Mouse (Mus musculus) bone marrow macrophage, adult 2 months (primary cell): Measurements from ENCODE around the gene Bex4. TPM values are rescaled to one million over a fixed set of nuclear protein-coding genes. Genes with fewer than 3 reads are reported as not detected.
"Not testable (repeated sequence)": the region's sequence is repeated elsewhere in the genome, so short reads cannot be mapped to it uniquely, and the experiment has no call there.

ENCODE experiments used
- H3K27ac ChIP-seq: 2 replicates; pipeline ENCODE4 v1.5.1; 2012; ENCODE audit warnings: low read depth, low read length; ENCODE audit not compliant: insufficient read depth
- H3K4me1 ChIP-seq: 2 replicates; pipeline ENCODE4 v1.6.1; 2012; ENCODE audit warnings: low read length; ENCODE audit not compliant: control insufficient read depth, insufficient read depth
- H3K4me3 ChIP-seq: 2 replicates; pipeline ENCODE4 v1.5.1; 2012; ENCODE audit warnings: mild to moderate bottlenecking, low read length, moderate library complexity; ENCODE audit not compliant: insufficient read depth
- CTCF ChIP-seq: IDR thresholded peaks from 2 replicates; pipeline ENCODE4 v1.5.1; 2012; ENCODE audit warnings: low read depth, mild to moderate bottlenecking, low read length, moderate library complexity
- POLR2A ChIP-seq: IDR thresholded peaks from 2 replicates; pipeline ENCODE4 v1.6.1; 2012; ENCODE audit warnings: mild to moderate bottlenecking, low read depth, low read length, borderline replicate concordance
- polyA plus RNA-seq: library from polyadenylated mRNA; stranded (reverse); fragments of >200 nt; gene quantifications from 2 replicates; pipeline ENCODE4 v1.2.4, GENCODE M21; 2012; ENCODE audit not compliant: missing spikeins, insufficient read depth, insufficient read length

Bex4 gene
- polyA plus RNA-seq, result not detected in 2 replicates

- H3K4me3 ChIP-seq, H3K4me1 ChIP-seq, H3K27ac ChIP-seq: not testable (repeated sequence)
These were observed at the start of gene Bex4 for GRCm38 (mm10) chrX:136138827-136139639. Gene Bex4, plus strand, starts transcription at chrX:136138996.

GRCm38 (mm10) chrX:136092497-136093279, 46.1 kb upstream of the Bex4 start:
- TF ChIP-seq CTCF (no peak), POLR2A (no peak)
- H3K4me3 ChIP-seq, result no peak overlapping the region
- no peaks in the 10 kb centered on the region for H3K4me1 ChIP-seq
- no peak overlapping the region for H3K27ac ChIP-seq

- TF ChIP-seq POLR2A (no peak), CTCF (no peak)
- H3K4me1 ChIP-seq, result no peaks in the 10 kb centered on the region
- no peak overlapping the region for H3K27ac ChIP-seq
- H3K4me3 ChIP-seq, result no peak overlapping the region
These were observed 44.4 kb upstream of the Bex4 start for GRCm38 (mm10) chrX:136094421-136094820.

DNA sequence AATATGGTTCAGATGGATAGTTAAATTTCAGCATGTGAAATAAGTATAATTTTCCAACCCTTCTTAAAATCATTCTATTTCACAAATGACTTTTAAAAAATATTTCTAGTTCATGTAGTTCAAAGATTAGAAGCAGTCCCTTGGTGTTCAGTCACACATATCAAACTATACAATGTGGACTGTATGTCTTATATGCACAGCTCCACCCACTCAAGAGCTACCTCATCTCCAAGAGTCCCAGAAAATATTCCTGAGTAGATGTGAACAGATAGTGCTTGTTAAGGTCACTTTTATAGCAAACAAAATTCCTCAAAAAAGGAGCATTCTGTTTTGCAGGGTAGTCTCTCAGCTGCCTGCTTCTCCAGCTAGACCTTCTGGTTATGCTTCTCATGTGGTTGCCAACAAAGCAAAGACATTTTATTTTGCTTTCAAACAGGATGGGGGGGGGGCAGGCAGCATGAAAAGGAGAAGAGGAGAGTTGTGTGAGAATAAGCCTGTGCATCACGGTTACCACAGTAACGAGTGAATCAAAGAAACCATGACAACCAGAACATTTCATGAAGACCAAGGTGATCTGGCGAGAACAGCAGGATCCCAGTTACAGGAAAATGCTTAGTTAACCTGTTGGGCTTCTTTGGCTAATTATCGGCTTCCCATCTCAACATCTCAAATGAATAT, 34.6 kb upstream of the Bex4 start:
- no peak overlapping the region for H3K27ac ChIP-seq
- TF ChIP-seq POLR2A, result no peak
- TF ChIP-seq CTCF, result no peak
- H3K4me1 ChIP-seq, result no peaks in the 10 kb centered on the region
- H3K4me3 ChIP-seq, result no peak overlapping the region

DNA sequence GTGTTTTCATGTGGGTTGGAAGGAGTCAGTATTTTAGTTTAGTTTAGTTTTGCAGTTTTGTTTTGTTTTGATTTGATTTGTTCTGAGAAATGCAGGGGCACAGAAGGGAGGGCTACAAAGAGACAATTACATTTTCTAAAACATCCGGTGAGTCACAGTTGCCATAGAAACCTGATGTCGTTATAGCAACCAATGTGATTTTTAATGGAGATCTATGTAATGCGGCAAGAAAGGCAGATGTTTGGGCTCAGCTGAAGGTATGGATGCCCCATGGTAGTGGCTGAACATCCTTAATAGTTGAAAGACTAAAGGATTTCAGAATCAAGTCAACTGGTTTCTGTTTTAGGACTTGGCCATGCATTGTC, 34.1 kb upstream of the Bex4 start:
- H3K27ac ChIP-seq, result no peak overlapping the region
- no peaks in the 10 kb centered on the region for H3K4me1 ChIP-seq
- no peak overlapping the region for H3K4me3 ChIP-seq
- TF ChIP-seq POLR2A (no peak), CTCF (no peak)

- Histone ChIP-seq H3K27ac (no peak overlapping the region), H3K4me1 (no peaks in the 10 kb centered on the region), H3K4me3 (no peak overlapping the region)
- TF ChIP-seq CTCF, result no peak
- TF ChIP-seq POLR2A, result no peak
These were observed 30.9 kb upstream of the Bex4 start for GRCm38 (mm10) chrX:136107942-136108341.

DNA sequence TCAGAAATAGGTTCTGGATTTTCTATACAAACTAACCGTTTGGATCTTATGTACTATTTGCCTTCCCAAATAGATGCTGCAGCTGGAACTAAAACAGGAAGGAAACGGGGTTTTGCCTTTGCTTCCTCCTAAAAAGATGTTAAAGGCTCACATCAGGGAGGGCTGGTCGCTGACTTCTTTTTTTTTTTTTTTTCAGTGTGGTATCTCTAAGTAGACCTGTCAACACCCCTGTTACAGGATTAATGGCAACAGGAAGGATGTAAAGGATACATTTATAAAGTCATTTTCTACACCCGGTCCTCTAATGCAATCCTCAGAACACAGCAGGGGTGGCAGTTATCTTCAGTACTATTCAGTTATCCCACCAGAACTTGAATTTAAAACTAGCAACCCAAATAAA, 23.8 kb upstream of the Bex4 start:
- no peak for TF ChIP-seq CTCF
- TF ChIP-seq POLR2A, result no peak
- H3K27ac ChIP-seq, result no peak overlapping the region
- no peak overlapping the region for H3K4me3 ChIP-seq
- H3K4me1 ChIP-seq, result no peaks in the 10 kb centered on the region

GRCm38 (mm10) chrX:136115419-136115961, 23.3 kb upstream of the Bex4 start:
- H3K27ac ChIP-seq, result no peak overlapping the region
- no peak for TF ChIP-seq CTCF
- TF ChIP-seq POLR2A, result no peak
- no peak overlapping the region for H3K4me3 ChIP-seq
- H3K4me1 ChIP-seq, result no peaks in the 10 kb centered on the region

GRCm38 (mm10) chrX:136127038-136127743, 11.6 kb upstream of the Bex4 start:
- Histone ChIP-seq H3K4me1 (no peaks in the 10 kb centered on the region), H3K4me3 (no peak overlapping the region), H3K27ac (no peak overlapping the region)
- TF ChIP-seq POLR2A (no peak), CTCF (no peak)
